Mouse (Mus musculus): ENCODE data around the gene Vpreb3.

DNA sequence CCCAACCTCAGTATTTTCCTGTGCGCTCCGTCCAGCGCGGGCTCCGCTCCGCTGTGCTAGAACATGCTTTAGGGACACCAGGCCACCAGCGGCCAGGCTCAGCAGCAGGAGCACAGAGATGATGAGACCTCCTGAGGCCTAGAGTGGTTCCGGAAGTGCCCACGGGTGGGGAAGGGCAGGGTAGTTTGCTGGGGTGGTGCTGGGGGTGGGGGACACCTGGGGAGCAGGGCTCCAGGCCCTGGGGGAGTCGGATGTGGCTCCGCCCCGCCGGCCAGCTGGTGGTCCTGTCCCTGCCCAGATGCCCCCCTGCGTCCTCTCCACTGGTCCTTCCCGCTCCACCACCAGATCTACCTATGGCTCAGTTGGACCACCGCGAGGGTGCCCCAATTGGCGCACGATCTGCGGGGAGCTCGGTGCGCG lies 7.9 kb downstream of the Vpreb3 start:
- TF ChIP-seq CTCF (IDR thresholded peaks at IDR 0.05; ENCODE audit: low read depth, low read length) (no peak), GATA1 (IDR thresholded peaks at IDR 0.05; ENCODE audit: borderline replicate concordance, low read length) (no peak), POLR2AphosphoS5 (IDR thresholded peaks at IDR 0.05; ENCODE audit: insufficient replicate concordance, low read depth, low read length) (no peak), TAL1 (conservative IDR thresholded peaks at IDR 0.05; ENCODE audit: low read depth, low read length) (no peak), GATA2 (IDR thresholded peaks at IDR 0.05; ENCODE audit: borderline replicate concordance, low read depth, low read length) (no peak)
